Mouse (Mus musculus) heart, postnatal 4 days (tissue): ENCODE results near the gene Rbm46. TPM values are rescaled to one million over a fixed set of nuclear protein-coding genes. Genes with fewer than 3 reads are reported as not detected.

Source experiments
- DNase-seq: peaks from one replicate; pipeline ENCODE4 v3.0.0; 2021
- total RNA-seq, 2 experiments: library from RNA; stranded (reverse); gene quantifications; 2 replicates each; pipeline ENCODE4 v1.2.3; 2021

Rbm46 gene
- total RNA-seq = 1 to 10 TPM in 1 of 2 experiments, under 1 TPM in 1; 0.64 to 1.6 TPM

GRCm38 (mm10) chr3:82876372-82876739, at the start of gene Rbm46:
TSS of gene Rbm46 (minus strand) at chr3:82876483.
- peak; percentile 88 for DNase-seq

- no peak for DNase-seq
Observed at GRCm38 (mm10) chr3:82915632-82916031, 39.3 kb upstream of the Rbm46 start.

GRCm38 (mm10) chr3:82908671-82909070, 32.4 kb upstream of the Rbm46 start:
- peak; percentile 33 for DNase-seq

- no peak for DNase-seq
Observed at GRCm38 (mm10) chr3:82904211-82904908, 28.1 kb upstream of the Rbm46 start.

GRCm38 (mm10) chr3:82903613-82904205, 27.4 kb upstream of the Rbm46 start, which contains the start of gene Lrat:
TSS of gene Lrat (minus strand) at chr3:82903973.
- peak; percentile 8 for DNase-seq

- no peak for DNase-seq
Observed at GRCm38 (mm10) chr3:82902757-82903612, 26.7 kb upstream of the Rbm46 start.

- no peak for DNase-seq
Observed at GRCm38 (mm10) chr3:82888842-82889241, 12.6 kb upstream of the Rbm46 start.

- peak; percentile 44 for DNase-seq
Observed at GRCm38 (mm10) chr3:82877258-82877657, 975 bp upstream of the Rbm46 start.

GRCm38 (mm10) chr3:82875671-82876371, 462 bp downstream of the Rbm46 start:
- DNase-seq = peak; percentile 15

GRCm38 (mm10) chr3:82857414-82858077, 18.7 kb downstream of the Rbm46 start:
- peak; percentile 44 for DNase-seq

- DNase-seq = no peak
Observed at GRCm38 (mm10) chr3:82825165-82825564, 51.1 kb downstream of the Rbm46 start.

GRCm38 (mm10) chr3:82811851-82812250, 64.4 kb downstream of the Rbm46 start:
- DNase-seq = no peak

GRCm38 (mm10) chr3:82810334-82811120, 65.8 kb downstream of the Rbm46 start:
- no peak for DNase-seq

GRCm38 (mm10) chr3:82809769-82810168, 66.5 kb downstream of the Rbm46 start:
- no peak for DNase-seq

GRCm38 (mm10) chr3:82808323-82808911, 67.9 kb downstream of the Rbm46 start:
- DNase-seq = no peak

GRCm38 (mm10) chr3:82805291-82805690, 71.0 kb downstream of the Rbm46 start:
- DNase-seq = no peak

- no peak for DNase-seq
Observed at GRCm38 (mm10) chr3:82800470-82800843, 75.8 kb downstream of the Rbm46 start.

- no peak for DNase-seq
Observed at GRCm38 (mm10) chr3:82799735-82800469, 76.4 kb downstream of the Rbm46 start.

- no peak for DNase-seq
Observed at GRCm38 (mm10) chr3:82793656-82794055, 82.6 kb downstream of the Rbm46 start.

GRCm38 (mm10) chr3:82791663-82792062, 84.6 kb downstream of the Rbm46 start:
- no peak for DNase-seq
